Mouse (Mus musculus) erythroblast, embryonic 14.5 days (primary cell): ENCODE data around the gene Ube2q1. TPM values are rescaled to one million over a fixed set of nuclear protein-coding genes. Genes with fewer than 3 reads are reported as not detected.

Source experiments
- H3K27me3 ChIP-seq: 2 replicates; pipeline ENCODE4 v1.6.1; 2012; ENCODE audit warnings: inconsistent platforms; ENCODE audit not compliant: control insufficient read depth
- H3K36me3 ChIP-seq: 2 replicates; pipeline ENCODE4 v1.6.1; 2012; ENCODE audit warnings: mild to moderate bottlenecking, inconsistent platforms; ENCODE audit not compliant: control insufficient read depth
- H3K4me1 ChIP-seq: 2 replicates; pipeline ENCODE4 v1.6.1; 2012; ENCODE audit warnings: inconsistent platforms; ENCODE audit not compliant: control insufficient read depth
- H3K4me3 ChIP-seq: replicated peaks from 2 replicates; pipeline ENCODE3; 2012; ENCODE audit warnings: moderate library complexity, mild to moderate bottlenecking, inconsistent platforms
- H3K9me3 ChIP-seq: 2 replicates; pipeline ENCODE4 v1.6.1; 2012; ENCODE audit warnings: low read length, inconsistent platforms, mixed read lengths; ENCODE audit not compliant: control insufficient read depth
- GATA1 ChIP-seq: IDR thresholded peaks from 2 replicates; pipeline ENCODE4 v1.6.1; 2012; ENCODE audit warnings: low read length, inconsistent platforms, mixed read lengths
- TAL1 ChIP-seq: IDR thresholded peaks from 3 replicates; pipeline ENCODE4 v1.6.1; 2012; ENCODE audit warnings: low read length, inconsistent platforms, mixed read lengths
- polyA plus RNA-seq: library from polyadenylated mRNA; stranded (reverse); fragments of >175 nt; gene quantifications from 2 replicates; pipeline ENCODE4 v1.2.3, GENCODE M21; 2012

Gene Ube2q1
- polyA plus RNA-seq: 0.62 and 0.69 TPM in 2 replicates

- Histone ChIP-seq H3K36me3 (peaks cover 26% of the 10 kb centered on the region), H3K4me3 (peak within 1 kb of the TSS; percentile 81), H3K27me3 (no peaks in the 10 kb centered on the region), H3K4me1 (peaks cover 39% of the 10 kb centered on the region), H3K9me3 (no peaks in the 10 kb centered on the region)
- TF ChIP-seq TAL1 (no peak), GATA1 (no peak)
Measured at GRCm38 (mm10) chr3:89772968-89773709, at the start of gene Ube2q1. Gene Ube2q1, plus strand, starts transcription at chr3:89773616.

- Histone ChIP-seq H3K27me3 (no peaks in the 10 kb centered on the region), H3K36me3 (no peaks in the 10 kb centered on the region), H3K9me3 (no peaks in the 10 kb centered on the region), H3K4me1 (peaks cover 24% of the 10 kb centered on the region), H3K4me3 (no peak overlapping the region)
- TF ChIP-seq GATA1 (no peak), TAL1 (no peak)
Measured at GRCm38 (mm10) chr3:89727028-89727427, 46.4 kb upstream of the Ube2q1 start.

GRCm38 (mm10) chr3:89728848-89729247, 44.6 kb upstream of the Ube2q1 start:
- Histone ChIP-seq H3K27me3 (no peaks in the 10 kb centered on the region), H3K36me3 (peaks cover 6% of the 10 kb centered on the region), H3K4me1 (peaks cover 33% of the 10 kb centered on the region), H3K9me3 (no peaks in the 10 kb centered on the region), H3K4me3 (no peak overlapping the region)
- TF ChIP-seq TAL1 (no peak), GATA1 (no peak)

GRCm38 (mm10) chr3:89730350-89731331, 42.8 kb upstream of the Ube2q1 start:
- TF ChIP-seq TAL1: no peak
- TF ChIP-seq GATA1: no peak
- H3K27me3 ChIP-seq: no peaks in the 10 kb centered on the region
- H3K4me1 ChIP-seq: peaks cover 33% of the 10 kb centered on the region
- peak overlapping the region; percentile 77 for H3K4me3 ChIP-seq
- peaks cover 23% of the 10 kb centered on the region for H3K36me3 ChIP-seq
- no peaks in the 10 kb centered on the region for H3K9me3 ChIP-seq

GRCm38 (mm10) chr3:89732091-89732490, 41.3 kb upstream of the Ube2q1 start:
- Histone ChIP-seq H3K27me3 (no peaks in the 10 kb centered on the region), H3K4me1 (peaks cover 31% of the 10 kb centered on the region)

GRCm38 (mm10) chr3:89738509-89738908, 34.9 kb upstream of the Ube2q1 start:
- no peak for TF ChIP-seq GATA1
- no peak for TF ChIP-seq TAL1
- H3K4me1 ChIP-seq: peaks cover under 1% of the 10 kb centered on the region; the same call in 1 of the 2 replicates
- H3K36me3 ChIP-seq: peaks cover 94% of the 10 kb centered on the region
- no peak overlapping the region for H3K4me3 ChIP-seq
- no peaks in the 10 kb centered on the region for H3K9me3 ChIP-seq
- no peaks in the 10 kb centered on the region for H3K27me3 ChIP-seq

More at GRCm38 (mm10) chr3:89732091-89732490, 41.3 kb upstream of the Ube2q1 start:
- H3K36me3 ChIP-seq: peaks cover 37% of the 10 kb centered on the region
- TF ChIP-seq GATA1 (no peak), TAL1 (no peak)
- H3K9me3 ChIP-seq: no peaks in the 10 kb centered on the region
- H3K4me3 ChIP-seq: peak overlapping the region; percentile 25

GRCm38 (mm10) chr3:89752307-89752706, 21.1 kb upstream of the Ube2q1 start:
- Histone ChIP-seq H3K27me3 (no peaks in the 10 kb centered on the region), H3K9me3 (no peaks in the 10 kb centered on the region), H3K4me1 (no peaks in the 10 kb centered on the region), H3K36me3 (peaks cover 44% of the 10 kb centered on the region), H3K4me3 (no peak overlapping the region)
- TF ChIP-seq GATA1: no peak
- TF ChIP-seq TAL1: no peak

- TF ChIP-seq TAL1 (no peak), GATA1 (no peak)
- H3K36me3 ChIP-seq: peaks cover 16% of the 10 kb centered on the region
Measured at GRCm38 (mm10) chr3:89755283-89755682, 18.1 kb upstream of the Ube2q1 start.

GRCm38 (mm10) chr3:89757851-89758250, 15.6 kb upstream of the Ube2q1 start:
- no peaks in the 10 kb centered on the region for H3K4me1 ChIP-seq
- TF ChIP-seq TAL1: no peak
- TF ChIP-seq GATA1: no peak
- H3K9me3 ChIP-seq: no peaks in the 10 kb centered on the region
- H3K27me3 ChIP-seq: peaks cover 8% of the 10 kb centered on the region
- no peak overlapping the region for H3K4me3 ChIP-seq
- H3K36me3 ChIP-seq: no peaks in the 10 kb centered on the region

More at GRCm38 (mm10) chr3:89755283-89755682, 18.1 kb upstream of the Ube2q1 start:
- Histone ChIP-seq H3K27me3 (no peaks in the 10 kb centered on the region; the same call in 1 of the 2 replicates), H3K9me3 (no peaks in the 10 kb centered on the region), H3K4me1 (no peaks in the 10 kb centered on the region), H3K4me3 (no peak overlapping the region)
